Mouse (Mus musculus) embryo, embryonic 11.5 days (tissue): ENCODE measurements around the gene Hmx3.

Experiments used
- DNase-seq: peaks from one replicate; pipeline ENCODE4 v3.0.0-alpha.2; 2012; ENCODE audit warnings: low read depth, low spot score

Gene Hmx3

GRCm38 (mm10) chr7:131542115-131542871 is at the start of gene Hmx3:
Gene Hmx3, plus strand, starts transcription at chr7:131542867.
- no peak for DNase-seq

DNA sequence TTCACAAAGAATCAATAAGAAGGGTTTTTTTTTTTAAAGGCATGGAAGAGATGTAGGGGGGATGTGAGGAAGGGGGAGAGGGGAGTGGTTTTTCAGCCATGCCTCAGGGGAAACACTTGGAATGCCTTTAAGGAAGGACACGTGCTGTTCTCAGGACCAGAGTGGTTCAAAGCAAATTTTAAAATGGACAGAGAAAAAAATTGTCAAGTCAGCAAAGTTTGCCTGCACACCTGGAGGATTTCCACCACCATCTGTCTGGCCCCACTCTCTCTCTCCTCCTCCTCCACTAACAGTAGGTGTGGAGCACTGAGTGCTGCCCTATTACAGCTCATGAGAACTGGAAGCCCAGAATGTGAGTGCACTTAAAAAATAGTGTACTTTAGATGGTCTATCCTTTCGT is 38.9 kb upstream of the Hmx3 start:
- DNase-seq = no peak

- peak; percentile 75 for DNase-seq
These were observed 2.7 kb upstream of the Hmx3 start for GRCm38 (mm10) chr7:131539979-131540378.

- no peak for DNase-seq
These were observed 1.2 kb upstream of the Hmx3 start for GRCm38 (mm10) chr7:131541184-131542114.

- DNase-seq = no peak
These were observed 380 bp downstream of the Hmx3 start for GRCm38 (mm10) chr7:131542872-131543622.

- DNase-seq = no peak
These were observed 1.2 kb downstream of the Hmx3 start for GRCm38 (mm10) chr7:131543623-131544481.

- no peak for DNase-seq
These were observed 2.2 kb downstream of the Hmx3 start for GRCm38 (mm10) chr7:131544871-131545270.

DNA sequence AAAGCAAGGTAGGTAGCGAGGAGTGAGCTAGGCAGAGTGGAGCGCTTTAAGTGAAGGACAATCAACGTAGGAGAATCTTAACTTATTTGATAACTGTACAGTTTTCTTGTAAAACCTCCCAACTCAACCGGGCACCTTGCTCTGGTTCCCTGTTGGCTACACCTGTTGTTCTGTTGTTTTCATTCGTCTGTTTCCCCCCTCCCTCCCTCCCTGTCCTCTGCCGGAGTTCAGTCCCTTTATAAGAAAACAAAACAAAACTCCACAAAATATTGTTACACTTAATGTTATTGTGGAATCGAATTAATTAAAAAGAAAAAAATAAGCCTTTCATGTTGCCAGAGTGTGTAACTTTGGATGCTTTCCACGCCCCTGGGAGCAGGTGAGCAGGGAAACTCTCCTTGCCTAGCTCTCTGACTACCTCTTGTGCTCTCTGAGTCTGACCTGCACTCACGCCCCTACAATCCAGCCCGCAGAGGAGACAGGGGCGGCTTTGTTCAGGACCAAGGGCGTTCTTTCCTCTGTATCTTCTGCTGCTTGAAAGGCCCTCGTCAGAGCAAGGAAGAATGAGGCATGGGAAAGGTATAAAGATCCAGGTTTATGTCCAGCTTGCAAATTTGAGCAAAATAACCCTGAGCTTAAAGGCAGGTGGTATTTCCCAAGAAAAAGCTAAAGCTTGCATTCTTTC is 3.2 kb downstream of the Hmx3 start:
- DNase-seq = no peak

DNA sequence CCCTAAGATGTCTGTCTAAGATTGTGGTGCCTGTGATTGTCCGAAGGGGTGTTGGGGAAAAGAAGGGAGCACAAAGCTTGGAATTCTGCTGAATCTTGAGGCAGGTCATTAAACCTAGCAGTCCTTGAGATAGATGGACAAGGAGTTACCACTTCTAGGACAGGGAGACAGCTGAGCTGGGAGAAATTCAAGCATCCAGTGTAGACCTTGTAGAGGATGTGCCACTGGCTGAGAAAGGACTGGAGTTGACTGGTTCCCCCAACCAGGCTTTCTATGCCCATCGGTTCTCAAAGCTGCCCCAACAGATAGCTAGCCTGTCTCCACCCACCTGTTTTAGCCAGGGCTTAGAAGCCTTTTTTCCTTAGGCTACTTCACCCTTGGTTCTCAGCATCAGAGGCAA is 3.8 kb downstream of the Hmx3 start:
- no peak for DNase-seq

DNA sequence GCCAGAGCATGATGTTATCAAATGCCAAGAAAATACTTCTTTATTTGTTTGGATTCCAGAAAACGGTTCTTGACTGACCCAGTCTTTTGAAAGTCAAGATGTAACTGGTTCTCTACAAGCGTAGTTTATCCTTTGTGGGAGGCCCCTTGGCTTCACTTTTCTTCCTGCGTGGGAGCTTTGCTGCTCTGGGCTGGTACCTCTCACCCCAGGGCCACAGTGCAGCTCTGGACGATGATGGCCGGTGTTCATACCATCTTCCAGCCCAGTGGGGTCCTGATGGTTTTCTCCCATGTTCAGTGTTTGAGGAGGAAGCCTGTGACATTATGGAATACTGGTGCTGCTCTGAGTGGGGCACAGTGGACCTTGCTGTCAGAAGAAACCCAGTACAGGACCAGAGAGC is 4.8 kb downstream of the Hmx3 start:
- no peak for DNase-seq

DNA sequence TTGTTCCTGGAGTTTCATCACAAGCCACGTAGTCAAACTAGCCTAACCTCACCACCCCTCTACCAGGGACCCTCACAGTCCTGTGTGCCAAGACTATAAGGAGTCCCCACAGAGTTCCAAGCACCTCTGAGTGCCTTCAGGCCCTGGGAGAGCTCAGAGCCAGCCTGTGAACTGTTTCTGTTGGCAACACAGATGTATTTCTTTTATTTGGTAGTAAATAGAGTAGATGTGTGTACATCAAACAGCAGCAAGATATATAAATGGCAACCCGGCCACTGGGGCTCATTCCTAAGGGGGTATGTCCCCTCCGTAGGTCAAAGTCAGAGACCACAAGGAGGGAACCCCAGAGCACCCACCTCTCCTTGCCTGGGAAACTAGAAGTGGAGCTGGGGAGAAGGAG is 5.8 kb downstream of the Hmx3 start, which contains the start of gene Hmx2:
Gene Hmx2, plus strand, starts transcription at position 301 of the 400 bp plus-strand sequence.
- DNase-seq = no peak

DNA sequence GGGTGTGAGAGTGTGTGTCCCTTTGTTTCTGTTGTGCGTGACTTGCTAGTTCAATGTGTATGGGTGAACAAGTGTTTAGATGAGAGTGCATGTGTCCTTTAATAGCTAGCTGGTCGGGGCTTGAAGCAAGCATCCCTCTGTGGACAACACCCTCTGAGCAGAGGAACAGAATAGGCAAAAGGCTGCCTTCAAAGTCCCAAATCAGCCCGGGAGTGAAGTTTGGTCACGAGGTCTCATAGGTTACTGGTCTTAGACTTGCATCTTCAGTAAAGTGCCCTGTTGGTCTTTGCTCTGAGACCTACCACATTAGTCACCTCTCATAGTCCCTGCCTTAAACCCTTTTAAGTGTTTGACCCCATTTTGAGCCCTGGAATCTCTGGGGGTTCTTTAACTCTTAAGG is 8.8 kb downstream of the Hmx3 start:
- no peak for DNase-seq

- no peak for DNase-seq
These were observed 9.5 kb downstream of the Hmx3 start for GRCm38 (mm10) chr7:131551931-131552741.

DNA sequence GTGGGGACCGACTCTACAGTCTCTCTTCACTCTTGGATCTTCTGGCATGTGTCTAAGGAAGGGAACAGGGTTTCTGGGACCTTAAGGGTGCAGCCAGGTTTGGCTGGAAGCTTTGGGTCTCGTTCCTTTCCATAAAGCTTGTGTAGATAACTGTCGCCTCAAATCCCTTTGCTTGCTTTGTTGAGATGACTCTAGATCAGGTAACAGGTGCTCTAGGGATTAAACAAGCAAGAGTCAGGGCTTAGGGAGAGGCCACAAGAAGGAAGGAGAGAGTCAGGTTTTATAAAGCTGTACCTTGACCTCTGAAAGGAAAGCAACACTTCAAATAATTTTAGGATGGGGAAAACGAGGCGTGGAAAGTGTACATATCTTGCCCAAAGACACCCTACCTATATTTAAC is 10.1 kb downstream of the Hmx3 start:
- DNase-seq = no peak

GRCm38 (mm10) chr7:131553771-131554175 is 11.1 kb downstream of the Hmx3 start:
- no peak for DNase-seq

DNA sequence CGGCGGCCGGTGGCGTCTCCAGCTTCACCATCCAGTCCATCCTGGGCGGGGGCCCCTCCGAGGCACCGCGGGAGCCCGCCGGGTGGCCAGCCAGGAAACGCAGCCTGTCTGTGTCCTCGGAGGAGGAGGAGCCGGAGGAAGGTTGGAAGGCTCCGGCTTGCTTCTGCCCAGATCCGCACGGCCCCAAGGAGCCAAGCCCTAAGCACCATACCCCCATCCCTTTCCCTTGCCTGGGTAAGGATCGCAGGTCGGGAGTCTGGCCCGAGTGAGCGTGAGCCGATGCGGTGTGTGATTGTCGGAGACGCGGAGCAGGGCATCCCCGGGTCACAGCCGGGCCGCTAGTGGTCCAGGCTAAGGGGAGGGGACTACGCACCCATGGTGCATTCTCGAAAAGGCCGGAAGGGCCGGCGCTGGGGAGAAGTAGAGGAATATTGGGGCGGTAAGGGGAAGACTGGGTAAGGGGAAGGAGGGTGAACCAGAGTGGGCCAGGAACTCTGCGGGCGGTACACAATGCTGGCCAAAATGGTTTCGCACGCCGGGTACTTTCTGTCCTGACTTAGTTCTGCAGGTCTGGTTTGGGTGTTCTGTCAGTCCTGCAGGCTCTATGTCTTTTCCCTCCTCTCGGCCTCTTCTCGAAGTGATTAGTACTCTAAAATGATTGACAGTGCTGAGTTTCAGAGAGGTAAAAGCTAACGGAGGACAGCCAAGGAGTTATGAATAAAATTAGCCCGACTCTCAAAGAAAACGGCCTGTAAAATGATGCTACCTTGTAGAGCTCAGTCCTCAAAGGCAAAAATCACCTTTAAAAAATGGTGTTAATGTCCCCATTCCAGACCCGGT is 11.9 kb downstream of the Hmx3 start:
- no peak for DNase-seq

- DNase-seq = no peak
These were observed 12.8 kb downstream of the Hmx3 start for GRCm38 (mm10) chr7:131555301-131556081.

DNA sequence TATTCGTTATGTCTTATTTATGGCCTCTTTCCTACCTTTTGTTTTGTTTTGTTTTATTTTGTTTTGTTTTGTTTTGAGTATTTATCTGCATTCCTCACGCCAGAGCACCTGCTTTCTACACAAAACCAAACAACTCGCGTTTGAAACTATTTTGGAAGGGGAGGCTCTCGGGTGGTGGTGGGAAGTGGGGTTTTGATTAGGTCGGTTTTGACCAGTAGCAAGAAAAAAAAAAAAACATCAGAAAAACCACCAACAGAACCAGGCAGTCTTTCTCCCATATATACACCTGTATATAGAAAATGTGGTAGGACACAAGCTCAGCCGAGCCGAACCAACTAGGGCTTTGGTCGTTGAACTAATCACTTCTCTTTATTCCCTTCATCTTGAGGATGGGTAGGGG is 13.4 kb downstream of the Hmx3 start:
- no peak for DNase-seq
